Mouse (Mus musculus) myocyte (in vitro differentiated cells): Measurements from ENCODE around the gene Setd7.

Experiments
- E2F4 ChIP-seq: IDR thresholded peaks from one replicate; pipeline ENCODE4 v1.6.1; 2011; ENCODE audit warnings: mild to moderate bottlenecking, control low read depth, moderate library complexity; ENCODE audit not compliant: insufficient read depth
- MAX ChIP-seq: IDR thresholded peaks from one replicate; pipeline ENCODE4 v1.6.1; 2011; ENCODE audit warnings: low read depth, mild to moderate bottlenecking, control low read depth
- MYOG ChIP-seq, 3 experiments: IDR thresholded peaks; one replicate each; pipeline ENCODE4 v1.6.1; 2011; ENCODE audit warnings: control low read depth in 2 of 3, low read depth in 2 of 3, mild to moderate bottlenecking in 2 of 3; ENCODE audit not compliant: insufficient read length in 2 of 3, control insufficient read depth in 1 of 3, insufficient read depth in 1 of 3
- POLR2A ChIP-seq: IDR thresholded peaks from one replicate; pipeline ENCODE4 v1.6.1; 2011; ENCODE audit warnings: low read depth, mild to moderate bottlenecking, control low read depth, moderate library complexity; ENCODE audit not compliant: insufficient read length
- POLR2AphosphoS2 ChIP-seq: IDR thresholded peaks from one replicate; pipeline ENCODE4 v1.6.1; 2011; ENCODE audit warnings: low read depth, control low read depth; ENCODE audit not compliant: insufficient read length
- TCF12 ChIP-seq: IDR thresholded peaks from one replicate; pipeline ENCODE4 v1.6.1; 2011; ENCODE audit warnings: mild to moderate bottlenecking, control low read depth; ENCODE audit not compliant: poor library complexity, insufficient read depth, severe bottlenecking
- USF1 ChIP-seq: IDR thresholded peaks from one replicate; pipeline ENCODE4 v1.6.1; 2011; ENCODE audit warnings: low read depth, mild to moderate bottlenecking, control low read depth, moderate library complexity

DNA sequence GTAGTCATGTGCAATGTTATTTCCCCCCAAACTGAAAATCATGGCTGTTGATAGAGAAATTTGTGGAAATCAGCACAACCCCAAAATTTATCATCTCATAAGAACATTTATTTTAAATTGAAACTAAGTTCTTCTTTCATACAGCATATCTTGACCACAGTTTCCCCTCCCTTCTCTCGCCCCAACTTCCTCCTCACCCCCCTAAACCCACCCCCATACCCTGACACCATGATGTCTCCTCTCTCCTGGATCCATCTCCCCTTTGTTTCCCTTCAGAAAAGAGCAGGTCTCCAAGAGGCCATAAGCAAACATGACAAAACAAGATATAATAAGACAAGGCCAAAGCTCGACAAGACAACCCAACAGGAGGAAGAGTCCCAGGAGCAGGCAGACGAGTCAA, 43.8 kb upstream of the Setd7 start:
- no peak for TF ChIP-seq POLR2A
- TF ChIP-seq TCF12, result no peak
- TF ChIP-seq USF1, result no peak
- no peak for TF ChIP-seq MAX
- TF ChIP-seq MYOG (IDR thresholded peaks at IDR 0.05; ENCODE audit: control insufficient read depth in 1 of 3, insufficient read depth in 1 of 3, insufficient read length in 2 of 3, low read depth in 2 of 3), result no peak
- no peak for TF ChIP-seq E2F4
- no peak for TF ChIP-seq POLR2AphosphoS2
